Comparison of ENCODE assay signal across 9 mouse cellular contexts in the genomic region with DNA sequence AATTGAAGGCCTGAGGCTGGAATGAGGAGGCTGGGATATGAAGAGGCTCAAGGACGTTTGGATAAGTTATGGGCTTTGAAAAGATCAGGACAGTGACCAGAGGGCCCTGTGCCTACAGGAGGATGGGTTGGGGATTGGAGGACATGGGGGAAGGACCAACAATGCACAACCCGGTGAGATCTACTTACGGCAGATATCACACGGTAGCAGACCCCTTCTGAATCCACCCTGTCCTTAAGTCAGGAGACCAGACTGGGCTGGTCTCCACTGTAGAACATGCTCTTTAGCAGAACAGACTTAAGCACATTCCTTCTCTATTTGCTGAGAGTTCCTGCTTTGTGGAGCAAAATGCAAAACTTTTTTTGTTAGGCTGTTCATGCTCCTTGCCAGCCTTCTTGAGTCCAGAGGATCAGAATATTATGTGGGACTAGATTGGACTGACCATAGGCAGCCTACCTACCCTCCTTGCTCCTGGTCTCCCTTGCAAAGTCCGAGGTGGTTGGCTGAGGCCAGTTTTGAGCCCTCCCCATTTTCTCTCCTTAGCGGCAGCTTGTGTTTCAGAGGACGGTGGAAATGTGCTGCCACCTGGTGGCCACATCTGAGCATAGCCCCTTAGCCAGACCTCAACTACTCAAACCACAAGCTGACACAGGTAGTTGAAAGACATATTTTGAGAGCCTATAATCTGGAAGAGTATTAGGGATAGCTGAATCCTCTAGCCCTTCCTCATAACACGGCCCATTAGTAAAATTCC. TPM values are rescaled to one million over a fixed set of nuclear protein-coding genes. Genes with fewer than 3 reads are reported as not detected.
DNase-seq lines count a peak whose midpoint lies in the region; ATAC-seq and TF ChIP-seq lines count a peak whose summit lies in the region.
"Had no signal": no experiment of that assay in that cellular context is flagged by ENCODE, and none has a peak within 500 bp of the region (broad histone marks: within the 10 kb centered on the region; RNA-seq: fewer than 3 reads in every experiment).

No protein-coding gene starts in this region.

- H3K4me3 ChIP-seq in heart, embryonic 12.5 days: no peak overlapping the region
- H3K4me3 ChIP-seq in kidney, embryonic 16.5 days (ENCODE audit: low read length): no peak overlapping the region
- H3K4me3 ChIP-seq in liver, adult 2 months (ENCODE audit: insufficient read depth, low read depth, low read length): no peak overlapping the region
- H3K4me3 ChIP-seq: embryonic facial prominence, embryonic 12.5 days had no signal

- no peak for TF ChIP-seq POLR2A in liver, adult 2 months (IDR thresholded peaks at IDR 0.05; ENCODE audit: extremely low read depth, insufficient read depth, low read length)

- H3K27me3 ChIP-seq in heart, embryonic 12.5 days (replicated peaks): peaks cover 27% of the 10 kb centered on the region
- H3K27me3 ChIP-seq in kidney, embryonic 16.5 days (ENCODE audit: insufficient read depth, low read length): 0 out of 2 replicates have a peak, but pooled peaks cover 2% of the 10 kb centered on the region
- H3K27me3 ChIP-seq in liver, adult 2 months (ENCODE audit: control insufficient read depth, insufficient read depth, low read length): no peaks in the 10 kb centered on the region
- H3K27me3 ChIP-seq: embryonic facial prominence, embryonic 12.5 days had no signal

- no peaks in the 10 kb centered on the region for H3K9me3 ChIP-seq in heart, embryonic 12.5 days (replicated peaks)
- H3K9me3 ChIP-seq in kidney, embryonic 16.5 days (ENCODE audit: low read length): no peaks in the 10 kb centered on the region
- H3K9me3 ChIP-seq: embryonic facial prominence, embryonic 12.5 days had no signal

- H3K9ac ChIP-seq in heart, embryonic 12.5 days: no peak overlapping the region
- no peak overlapping the region for H3K9ac ChIP-seq in kidney, embryonic 16.5 days (replicated peaks; ENCODE audit: low read length)
- H3K9ac ChIP-seq in liver, adult 2 months (ENCODE audit: low read depth, low read length): no peak overlapping the region
- H3K9ac ChIP-seq: embryonic facial prominence, embryonic 12.5 days had no signal

- peaks cover 16% of the 10 kb centered on the region for H3K4me1 ChIP-seq in heart, embryonic 12.5 days (replicated peaks)
- H3K4me1 ChIP-seq in kidney, embryonic 16.5 days (ENCODE audit: insufficient read depth, low read length): peaks cover 7% of the 10 kb centered on the region
- H3K4me1 ChIP-seq in liver, adult 2 months (ENCODE audit: control insufficient read depth, insufficient read depth, low read length): no peaks in the 10 kb centered on the region; the same call in 1 of the 2 replicates

- no peak overlapping the region for H3K4me2 ChIP-seq in heart, embryonic 12.5 days
- no peak overlapping the region for H3K4me2 ChIP-seq in kidney, embryonic 16.5 days (replicated peaks; ENCODE audit: low read depth, low read length)
- H3K4me2 ChIP-seq: embryonic facial prominence, embryonic 12.5 days had no signal

- peak; percentile 85 for DNase-seq in CD4-positive helper T cell, adult 2 months (ENCODE audit: low read depth, low spot score)
- peak; percentile 92 for DNase-seq in brain, adult 2 months (ENCODE audit: low read depth, low spot score)
- peak; percentile 69 for DNase-seq in liver, adult 2 months (ENCODE audit: extremely low read depth, low read depth, low spot score)
- DNase-seq in spleen, postnatal 36 days (ENCODE audit: low spot score in 2 of 2): peak; percentile 81

- no peaks in the 10 kb centered on the region for H3K79me2 ChIP-seq in liver, adult 2 months (ENCODE audit: control insufficient read depth, insufficient read depth, low read length)

- H3K27ac ChIP-seq in heart, embryonic 12.5 days (ENCODE audit: poor library complexity, severe bottlenecking): no peak overlapping the region
- no peak overlapping the region for H3K27ac ChIP-seq in kidney, embryonic 16.5 days (ENCODE audit: low read length)
- H3K27ac ChIP-seq in liver, adult 2 months (replicated peaks; ENCODE audit: insufficient read depth, low read depth, low read length): no peak overlapping the region
- H3K27ac ChIP-seq: embryonic facial prominence, embryonic 12.5 days had no signal

- 32% methylated on average over 8 of the region's 8 CpGs for WGBS in heart, embryonic 12.5 days
- 37% methylated on average over 8 of the region's 8 CpGs for WGBS in kidney, embryonic 16.5 days
- 41% methylated on average over 8 of the region's 8 CpGs for WGBS in liver, adult 2 months

- H3K36me3 ChIP-seq in heart, embryonic 12.5 days: no peaks in the 10 kb centered on the region
- H3K36me3 ChIP-seq in kidney, embryonic 16.5 days (ENCODE audit: insufficient read depth, low read length): no peaks in the 10 kb centered on the region
- no peaks in the 10 kb centered on the region for H3K36me3 ChIP-seq in liver, adult 2 months (ENCODE audit: control insufficient read depth, insufficient read depth, low read length)
- H3K36me3 ChIP-seq: embryonic facial prominence, embryonic 12.5 days had no signal

- TF ChIP-seq CTCF in liver, adult 2 months (IDR thresholded peaks at IDR 0.05; ENCODE audit: low read depth, low read length): peak; percentile 94

- ATAC-seq in erythroid progenitor cell, adult 5-6 weeks (replicated peaks; ENCODE audit: low FRiP score, poor library complexity, severe bottlenecking): peak; percentile 80
- ATAC-seq in heart, embryonic 12.5 days (ENCODE audit: insufficient number of reproducible peaks, low FRiP score): peak; percentile 54
- peak; percentile 77 for ATAC-seq in kidney, embryonic 16.5 days (ENCODE audit: low FRiP score, low TSS enrichment)
- peak; percentile 28; the same call in 1 of the 2 replicates for ATAC-seq in monocyte, adult 5-6 weeks (replicated peaks; ENCODE audit: insufficient number of reproducible peaks, low FRiP score, low TSS enrichment, poor library complexity, severe bottlenecking)

RNA-seq across cellular contexts. Expression of a gene that starts 28.9 kb away (rescaled TPM):
- total RNA-seq in erythroid progenitor cell, adult 5-6 weeks (2015; ENCODE audit: low replicate concordance): not detected in 2 replicates
- not detected in 2 replicates for total RNA-seq in erythroid progenitor cell, adult 5-6 weeks (2017; ENCODE audit: low replicate concordance)
- polyA plus RNA-seq in heart, embryonic 12.5 days (2016; fragmentation: Nextera tagmentation; extraction: Ambion mirVana): 0.42 TPM in 1 of 2 replicates, not detected in the other
- polyA plus RNA-seq in kidney, embryonic 16.5 days (2015; fragmentation: Nextera tagmentation; extraction: Ambion mirVana): not detected in 2 replicates
- total RNA-seq in liver, adult 2 months (2014; rRNA removed): 0.27 TPM in 1 of 2 replicates, not detected in the other
- 0.12 TPM in 1 of 2 replicates, not detected in the other for polyA plus RNA-seq in liver, adult 2 months (2012; rRNA removed)
- 0.39 to 3.4 TPM (median 2.0 TPM) in 3 replicates for total RNA-seq in monocyte, adult 5-6 weeks (2017)
- polyA plus RNA-seq: embryonic facial prominence, embryonic 12.5 days had no signal

RNA-seq across cellular contexts. Expression of a gene that starts 28.9 kb away (rescaled TPM):
- total RNA-seq in erythroid progenitor cell, adult 5-6 weeks (2015; ENCODE audit: low replicate concordance): 1.1 TPM in 1 of 2 replicates, not detected in the other
- total RNA-seq in erythroid progenitor cell, adult 5-6 weeks (2017; ENCODE audit: low replicate concordance): not detected in 2 replicates
- polyA plus RNA-seq in heart, embryonic 12.5 days (2016; fragmentation: Nextera tagmentation; extraction: Ambion mirVana): 0.10 TPM in 1 of 2 replicates, not detected in the other
- polyA plus RNA-seq in kidney, embryonic 16.5 days (2015; fragmentation: Nextera tagmentation; extraction: Ambion mirVana): not detected in 2 replicates
- 0.09 TPM in 1 of 2 replicates, not detected in the other for total RNA-seq in liver, adult 2 months (2014; rRNA removed)
- 0.06 TPM in 1 of 2 replicates, not detected in the other for polyA plus RNA-seq in liver, adult 2 months (2012; rRNA removed)
- total RNA-seq in monocyte, adult 5-6 weeks (2017): 5.1 to 7.1 TPM in 2 of 3 replicates, not detected in the other

RNA-seq across cellular contexts. Expression of a gene that starts 32.9 kb away (rescaled TPM):
- total RNA-seq in erythroid progenitor cell, adult 5-6 weeks (2015; ENCODE audit: low replicate concordance): 9.4 and 12.2 TPM in 2 replicates
- total RNA-seq in erythroid progenitor cell, adult 5-6 weeks (2017; ENCODE audit: low replicate concordance): 1.4 and 3.4 TPM in 2 replicates
- polyA plus RNA-seq in heart, embryonic 12.5 days (2016; fragmentation: Nextera tagmentation; extraction: Ambion mirVana): 2.1 and 2.9 TPM in 2 replicates
- polyA plus RNA-seq in kidney, embryonic 16.5 days (2015; fragmentation: Nextera tagmentation; extraction: Ambion mirVana): 0.40 and 0.62 TPM in 2 replicates
- 0.40 and 0.55 TPM in 2 replicates for total RNA-seq in liver, adult 2 months (2014; rRNA removed)
- polyA plus RNA-seq in liver, adult 2 months (2012; rRNA removed): 0.39 and 0.54 TPM in 2 replicates
- 39.0 to 51.7 TPM (median 50.2 TPM) in 3 replicates for total RNA-seq in monocyte, adult 5-6 weeks (2017)

RNA-seq across cellular contexts. Expression of a gene that starts 59.6 kb away (rescaled TPM):
- total RNA-seq in erythroid progenitor cell, adult 5-6 weeks (2015; ENCODE audit: low replicate concordance): 11.5 and 17.6 TPM in 2 replicates
- 8.7 and 10.1 TPM in 2 replicates for total RNA-seq in erythroid progenitor cell, adult 5-6 weeks (2017; ENCODE audit: low replicate concordance)
- polyA plus RNA-seq in heart, embryonic 12.5 days (2016; fragmentation: Nextera tagmentation; extraction: Ambion mirVana): 89.4 and 89.9 TPM in 2 replicates
- 157 and 161 TPM in 2 replicates for polyA plus RNA-seq in kidney, embryonic 16.5 days (2015; fragmentation: Nextera tagmentation; extraction: Ambion mirVana)
- total RNA-seq in liver, adult 2 months (2014; rRNA removed): 7.7 and 10.6 TPM in 2 replicates
- 24.1 and 30.1 TPM in 2 replicates for polyA plus RNA-seq in liver, adult 2 months (2012; rRNA removed)
- 10.7 to 20.3 TPM (median 12.9 TPM) in 3 replicates for total RNA-seq in monocyte, adult 5-6 weeks (2017)

Comparison
In these comparisons a context has a peak if more than half of its experiments do, and no peak if none do; other contexts are left out.
1. ATAC-seq: peak in every context shown above with its lines; median percentile 80 in erythroid progenitor cell, adult 5-6 weeks; 77 in kidney, embryonic 16.5 days; 54 in heart, embryonic 12.5 days; 28 in monocyte, adult 5-6 weeks.